In genomic region chr7:127707957-127708206, GRCm38 (mm10) we compare ENCODE assay signal across 8 mouse cellular contexts. TPM values are rescaled to one million over a fixed set of nuclear protein-coding genes. Genes with fewer than 3 reads are reported as not detected.
A peak's percentile ranks its signal among the peaks of the same experiment; 100 is the strongest.
DNase-seq lines count a peak whose midpoint lies in the region; ATAC-seq and TF ChIP-seq lines count a peak whose summit lies in the region.

No protein-coding gene starts in this region.

- no peak for DNase-seq in layer of hippocampus, adult 2 months (ENCODE audit: low spot score in 2 of 2)
- no peak for DNase-seq in layer of hippocampus, adult 9-11 months
- DNase-seq in hindbrain, postnatal 0 days (ENCODE audit: low spot score), result no peak
- DNase-seq in urinary bladder, postnatal 36 days (ENCODE audit: low spot score in 2 of 2), result no peak
- no peak for DNase-seq in spleen, postnatal 10 days (ENCODE audit: low spot score in 2 of 2)

- peak overlapping the region; percentile 92 for H3K27ac ChIP-seq in layer of hippocampus, adult 2 months
- no peak overlapping the region for H3K27ac ChIP-seq in cortical plate, adult 2 months (ENCODE audit: insufficient read depth, low read length)
- peak overlapping the region; percentile 97 for H3K27ac ChIP-seq in hindbrain, postnatal 0 days
- H3K27ac ChIP-seq in midbrain, embryonic 16.5 days (ENCODE audit: low read length), result peak overlapping the region; percentile 95

- H3K36me3 ChIP-seq in hindbrain, postnatal 0 days (ENCODE audit: insufficient read depth, low read length), result peaks cover 10% of the 10 kb centered on the region; the same call in 1 of the 2 replicates
- H3K36me3 ChIP-seq in midbrain, embryonic 16.5 days (ENCODE audit: control insufficient read depth, insufficient read depth, low read length), result peaks cover 25% of the 10 kb centered on the region

- H3K9me3 ChIP-seq in hindbrain, postnatal 0 days (ENCODE audit: low read length), result no peaks in the 10 kb centered on the region
- H3K9me3 ChIP-seq in midbrain, embryonic 16.5 days (replicated peaks; ENCODE audit: control insufficient read depth, low read length, poor library complexity, severe bottlenecking), result no peaks in the 10 kb centered on the region

- 1% methylated on average over 5 of the region's 5 CpGs for WGBS in hindbrain, postnatal 0 days
- WGBS in midbrain, embryonic 16.5 days, result 4% methylated on average over 5 of the region's 5 CpGs

- TF ChIP-seq CTCF in layer of hippocampus, adult 2 months (conservative IDR thresholded peaks at IDR 0.05), result no peak
- TF ChIP-seq CTCF in cortical plate, adult 2 months (IDR thresholded peaks at IDR 0.05; ENCODE audit: extremely low read depth, insufficient read depth, low read length), result no peak
- no peak for TF ChIP-seq CTCF in hindbrain, postnatal 0 days (IDR thresholded peaks at IDR 0.05; ENCODE audit: low read depth)

- no peaks in the 10 kb centered on the region; the same call in 1 of the 2 replicates for H3K4me1 ChIP-seq in cortical plate, adult 2 months (ENCODE audit: control insufficient read depth, insufficient read depth, low read length)
- peaks cover 15% of the 10 kb centered on the region for H3K4me1 ChIP-seq in hindbrain, postnatal 0 days (ENCODE audit: insufficient read depth, low read length)
- H3K4me1 ChIP-seq in midbrain, embryonic 16.5 days (ENCODE audit: control insufficient read depth, insufficient read depth, low read length), result peaks cover 19% of the 10 kb centered on the region

- H3K4me2 ChIP-seq in hindbrain, postnatal 0 days (ENCODE audit: low read depth, low read length), result peak overlapping the region; percentile 77
- H3K4me2 ChIP-seq in midbrain, embryonic 16.5 days (ENCODE audit: low read length), result peak overlapping the region; percentile 84

- TF ChIP-seq POLR2A in cortical plate, adult 2 months (IDR thresholded peaks at IDR 0.05; ENCODE audit: extremely low read depth, insufficient read depth, low read length), result no peak

- no peak for ATAC-seq in hindbrain, postnatal 0 days
- peak; percentile 4; the same call in 1 of the 2 replicates for ATAC-seq in midbrain, embryonic 16.5 days
- ATAC-seq in erythroid progenitor cell, adult 5-6 weeks (replicated peaks; ENCODE audit: low FRiP score, poor library complexity, severe bottlenecking), result no peak; the same call in 1 of the 2 replicates

- no peaks in the 10 kb centered on the region for H3K27me3 ChIP-seq in hindbrain, postnatal 0 days (ENCODE audit: insufficient read depth, low read length)
- no peaks in the 10 kb centered on the region for H3K27me3 ChIP-seq in midbrain, embryonic 16.5 days (ENCODE audit: control insufficient read depth, insufficient read depth, low read depth, low read length)

- peak overlapping the region; percentile 94 for H3K9ac ChIP-seq in hindbrain, postnatal 0 days (replicated peaks; ENCODE audit: low read length)
- peak overlapping the region; percentile 93 for H3K9ac ChIP-seq in midbrain, embryonic 16.5 days (ENCODE audit: low read depth, low read length)

- H3K4me3 ChIP-seq in layer of hippocampus, adult 2 months, result peak overlapping the region; percentile 84
- peak overlapping the region; percentile 43 for H3K4me3 ChIP-seq in cortical plate, adult 2 months (ENCODE audit: insufficient read depth, low read length)
- H3K4me3 ChIP-seq in hindbrain, postnatal 0 days (ENCODE audit: low read length), result peak overlapping the region; percentile 75
- H3K4me3 ChIP-seq in midbrain, embryonic 16.5 days (ENCODE audit: low read depth, low read length), result peak overlapping the region; percentile 87

RNA-seq across cellular contexts. Expression of gene Bcl7c, which starts 0.9 kb away (rescaled TPM):
- total RNA-seq in layer of hippocampus, adult 2 months (2021), result 10 to 100 TPM; 20.1 to 26.6 TPM
- polyA plus RNA-seq in cortical plate, adult 2 months (2012; rRNA removed), result 25.5 and 27.0 TPM in 2 replicates
- 86.8 and 105 TPM in 2 replicates for total RNA-seq in hindbrain, postnatal 0 days (2014; rRNA removed)
- polyA plus RNA-seq in hindbrain, postnatal 0 days (2015; fragmentation: Nextera tagmentation; extraction: Ambion mirVana), result 48.8 and 50.9 TPM in 2 replicates
- polyA plus RNA-seq in midbrain, embryonic 16.5 days (2015; fragmentation: Nextera tagmentation; extraction: Ambion mirVana), result 41.7 and 43.2 TPM in 2 replicates
- 4.0 and 9.6 TPM in 2 replicates for total RNA-seq in erythroid progenitor cell, adult 5-6 weeks (2015; ENCODE audit: low replicate concordance)
- 2.6 and 12.7 TPM in 2 replicates for total RNA-seq in erythroid progenitor cell, adult 5-6 weeks (2017; ENCODE audit: low replicate concordance)

RNA-seq across cellular contexts. Expression of gene Ctf1, which starts 4.7 kb away (rescaled TPM):
- total RNA-seq in layer of hippocampus, adult 2 months (2021), result 1 to 10 TPM; 1.9 to 3.1 TPM
- polyA plus RNA-seq in cortical plate, adult 2 months (2012; rRNA removed), result 7.1 and 7.5 TPM in 2 replicates
- total RNA-seq in hindbrain, postnatal 0 days (2014; rRNA removed), result 9.0 and 10.7 TPM in 2 replicates
- 3.8 and 4.0 TPM in 2 replicates for polyA plus RNA-seq in hindbrain, postnatal 0 days (2015; fragmentation: Nextera tagmentation; extraction: Ambion mirVana)
- 3.2 and 3.3 TPM in 2 replicates for polyA plus RNA-seq in midbrain, embryonic 16.5 days (2015; fragmentation: Nextera tagmentation; extraction: Ambion mirVana)
- total RNA-seq in erythroid progenitor cell, adult 5-6 weeks (2015; ENCODE audit: low replicate concordance), result not detected in 2 replicates
- not detected in 2 replicates for total RNA-seq in erythroid progenitor cell, adult 5-6 weeks (2017; ENCODE audit: low replicate concordance)

RNA-seq across cellular contexts. Expression of gene Ctf2, which starts 24.1 kb away (rescaled TPM):
- total RNA-seq in layer of hippocampus, adult 2 months (2021), result not detected
- polyA plus RNA-seq in cortical plate, adult 2 months (2012; rRNA removed), result not detected in 2 replicates
- total RNA-seq in hindbrain, postnatal 0 days (2014; rRNA removed), result not detected in 2 replicates
- polyA plus RNA-seq in hindbrain, postnatal 0 days (2015; fragmentation: Nextera tagmentation; extraction: Ambion mirVana), result 0.13 TPM in 1 of 2 replicates, not detected in the other
- 0.10 TPM in 1 of 2 replicates, not detected in the other for polyA plus RNA-seq in midbrain, embryonic 16.5 days (2015; fragmentation: Nextera tagmentation; extraction: Ambion mirVana)
- total RNA-seq in erythroid progenitor cell, adult 5-6 weeks (2015; ENCODE audit: low replicate concordance), result not detected in 2 replicates
- not detected in 2 replicates for total RNA-seq in erythroid progenitor cell, adult 5-6 weeks (2017; ENCODE audit: low replicate concordance)

RNA-seq across cellular contexts. Expression of gene Fbxl19, which starts 36.5 kb away (rescaled TPM):
- total RNA-seq in layer of hippocampus, adult 2 months (2021), result 10 to 100 TPM; 53.8 to 59.7 TPM
- 59.2 and 60.7 TPM in 2 replicates for polyA plus RNA-seq in cortical plate, adult 2 months (2012; rRNA removed)
- total RNA-seq in hindbrain, postnatal 0 days (2014; rRNA removed), result 191 and 192 TPM in 2 replicates
- polyA plus RNA-seq in hindbrain, postnatal 0 days (2015; fragmentation: Nextera tagmentation; extraction: Ambion mirVana), result 6.8 and 7.0 TPM in 2 replicates
- 7.4 and 8.0 TPM in 2 replicates for polyA plus RNA-seq in midbrain, embryonic 16.5 days (2015; fragmentation: Nextera tagmentation; extraction: Ambion mirVana)
- 1.7 and 1.8 TPM in 2 replicates for total RNA-seq in erythroid progenitor cell, adult 5-6 weeks (2015; ENCODE audit: low replicate concordance)
- 1.5 and 3.6 TPM in 2 replicates for total RNA-seq in erythroid progenitor cell, adult 5-6 weeks (2017; ENCODE audit: low replicate concordance)
